Mouse (Mus musculus): ENCODE data around the gene Slc4a1.
"Not testable (repeated sequence)": the region's sequence is repeated elsewhere in the genome, so short reads cannot be mapped to it uniquely, and the experiment has no call there.

Gene Slc4a1

GRCm38 (mm10) chr11:102398007-102398825, 32.2 kb upstream of the Slc4a1 start:
- DNase-seq (ENCODE audit: low spot score): no peak

- DNase-seq (ENCODE audit: low spot score): no peak
Measured at GRCm38 (mm10) chr11:102396671-102397141, 30.7 kb upstream of the Slc4a1 start.

GRCm38 (mm10) chr11:102396263-102396662, 30.3 kb upstream of the Slc4a1 start:
- DNase-seq (ENCODE audit: low spot score): no peak

DNA sequence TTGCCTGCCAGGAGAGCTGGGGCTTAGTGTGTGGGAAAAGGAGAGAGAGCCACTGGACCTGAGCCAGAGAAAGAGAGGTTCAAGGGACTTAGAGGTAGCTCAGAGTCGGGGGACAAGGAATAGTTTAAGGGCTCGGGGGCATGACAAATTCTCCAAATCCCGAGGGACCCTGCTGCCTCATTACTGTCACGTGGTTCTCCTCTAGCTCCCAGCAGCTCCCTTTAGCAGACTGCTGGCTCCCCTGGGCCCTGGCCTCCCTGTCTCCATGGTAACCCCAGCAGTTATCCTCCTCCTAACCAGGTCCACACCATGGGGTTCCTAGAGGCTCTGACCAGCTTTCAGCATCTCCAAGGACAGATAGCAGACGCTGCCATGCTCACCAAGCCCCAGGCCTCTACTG, 29.2 kb upstream of the Slc4a1 start:
- no peak for DNase-seq (ENCODE audit: low spot score)

- DNase-seq (ENCODE audit: low spot score): no peak
Measured at GRCm38 (mm10) chr11:102394421-102395124, 28.6 kb upstream of the Slc4a1 start.

- no peak for DNase-seq (ENCODE audit: low spot score)
Measured at GRCm38 (mm10) chr11:102393719-102394420, 27.9 kb upstream of the Slc4a1 start.

DNA sequence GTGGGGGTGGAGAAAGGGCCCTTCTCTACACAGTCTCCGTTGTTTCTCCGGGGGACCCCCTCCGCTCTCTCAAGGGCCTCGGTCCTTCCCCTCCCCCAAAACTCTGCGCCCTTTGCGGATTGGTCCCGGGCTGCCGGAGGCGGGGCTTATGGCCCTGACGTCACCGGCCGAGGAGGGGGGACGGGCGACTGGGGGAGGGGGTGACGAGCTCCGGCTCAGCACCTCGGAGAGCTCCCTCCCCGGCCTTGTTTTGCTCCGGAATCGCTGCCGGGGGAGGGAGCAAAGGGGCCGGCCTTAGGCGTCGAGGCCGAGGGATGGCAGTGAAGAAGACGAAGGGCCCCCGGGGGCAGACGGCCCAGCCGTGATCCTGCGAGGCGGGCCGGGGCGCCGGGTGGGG, 27.2 kb upstream of the Slc4a1 start, which contains the start of gene Rundc3a:
Rundc3a (plus strand) TSS at position 166 of the 397 bp plus-strand sequence.
- peak; percentile 87 for DNase-seq (ENCODE audit: low spot score)

DNA sequence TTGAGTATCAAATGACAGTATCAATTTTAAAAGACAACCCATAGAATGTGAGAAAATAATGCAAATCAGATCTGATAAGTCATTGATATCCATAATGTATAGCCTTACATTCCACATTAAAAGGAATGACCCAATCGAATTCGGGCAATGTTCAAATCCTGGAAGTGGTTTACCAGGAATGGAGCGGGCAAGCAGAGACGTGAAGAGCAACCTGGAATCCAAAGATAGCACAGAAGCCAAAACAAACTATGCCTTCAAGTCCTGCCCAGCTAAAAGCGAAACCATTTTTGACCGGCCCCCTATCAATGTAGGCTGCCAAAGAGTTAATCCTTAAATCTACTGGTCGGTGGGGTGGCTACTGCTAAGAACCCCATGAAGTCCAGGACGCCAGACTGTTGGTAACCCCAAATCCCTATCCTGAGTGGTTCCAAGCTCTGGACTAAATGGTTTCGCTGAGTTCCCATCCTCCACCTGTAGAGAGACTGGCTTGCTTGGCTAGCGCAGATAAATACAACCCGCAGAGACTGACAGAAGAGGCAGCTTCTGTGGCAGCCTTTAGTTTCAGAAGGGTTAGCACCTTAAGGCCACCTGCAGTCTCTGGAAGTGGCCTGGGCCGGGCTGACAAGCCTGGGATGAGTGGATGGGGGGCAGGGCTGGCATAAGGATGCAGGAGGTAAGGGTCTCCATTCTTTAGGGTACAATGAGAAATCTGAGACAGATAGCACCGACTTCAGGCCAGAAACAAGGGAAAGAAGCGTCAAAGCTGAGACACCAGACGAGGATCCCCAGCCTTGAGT, 26.6 kb upstream of the Slc4a1 start:
- DNase-seq (ENCODE audit: low spot score): no peak

DNA sequence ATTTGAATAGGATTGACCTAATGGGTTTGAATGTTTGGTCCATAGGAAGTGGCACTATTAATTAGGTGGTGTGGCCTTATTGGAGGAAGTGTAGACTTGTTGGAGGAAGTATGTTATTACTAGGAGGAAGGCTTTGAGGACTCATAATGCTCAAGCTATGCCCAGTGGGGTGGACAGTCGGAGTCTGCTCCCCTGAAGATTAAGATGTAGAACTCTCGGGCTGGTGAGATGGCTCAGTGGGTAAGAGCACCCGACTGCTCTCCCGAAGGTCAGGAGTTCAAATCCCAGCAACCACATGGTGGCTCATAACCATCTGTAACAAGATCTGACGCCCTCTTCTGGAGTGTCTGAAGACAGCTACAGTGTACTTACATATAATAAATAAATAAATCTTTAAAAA, 23.4 kb upstream of the Slc4a1 start:
- DNase-seq (ENCODE audit: low spot score): not testable (repeated sequence)

- no peak for DNase-seq (ENCODE audit: low spot score)
Measured at GRCm38 (mm10) chr11:102386121-102386520, 20.1 kb upstream of the Slc4a1 start.

- no peak for DNase-seq (ENCODE audit: low spot score)
Measured at GRCm38 (mm10) chr11:102385075-102385474, 19.1 kb upstream of the Slc4a1 start.

GRCm38 (mm10) chr11:102384418-102384817, 18.4 kb upstream of the Slc4a1 start:
- DNase-seq (ENCODE audit: low spot score): no peak

DNA sequence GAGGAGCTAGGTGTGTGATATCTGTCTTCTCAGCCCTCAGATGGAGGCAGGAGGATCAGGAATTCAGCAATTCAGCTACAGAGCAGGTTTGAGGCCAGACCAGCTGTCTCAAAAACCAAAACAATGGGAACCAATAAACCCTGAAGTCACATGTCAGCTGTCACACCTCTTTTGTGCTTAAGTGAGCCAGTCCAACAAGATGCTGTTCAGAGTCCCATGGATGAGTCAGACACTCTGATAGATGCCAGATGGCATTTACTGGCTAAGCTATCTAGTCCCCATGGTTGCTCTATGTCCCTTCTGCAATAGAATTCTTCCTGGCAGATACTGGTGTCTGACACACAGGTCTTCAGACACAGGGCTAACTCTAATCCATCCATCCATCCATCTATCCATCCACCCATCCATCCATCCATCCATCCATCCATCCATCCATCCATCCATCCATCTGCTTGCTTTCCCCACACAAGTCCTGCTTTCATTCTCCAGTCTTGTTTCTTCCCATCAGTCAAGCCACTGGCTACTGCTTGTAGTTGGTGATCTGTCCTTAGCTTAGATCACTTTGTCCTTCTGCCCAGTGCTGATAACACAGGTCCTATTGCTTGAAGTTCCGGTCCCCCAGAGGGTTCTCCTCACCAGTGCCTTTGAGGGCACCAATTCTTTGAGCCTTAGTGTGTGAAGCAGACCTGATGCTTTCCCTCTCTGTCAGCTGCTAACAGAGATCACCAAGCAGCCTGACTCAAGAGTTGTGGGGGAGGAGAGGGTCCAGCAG, 17.5 kb upstream of the Slc4a1 start:
- no peak for DNase-seq (ENCODE audit: low spot score)

DNA sequence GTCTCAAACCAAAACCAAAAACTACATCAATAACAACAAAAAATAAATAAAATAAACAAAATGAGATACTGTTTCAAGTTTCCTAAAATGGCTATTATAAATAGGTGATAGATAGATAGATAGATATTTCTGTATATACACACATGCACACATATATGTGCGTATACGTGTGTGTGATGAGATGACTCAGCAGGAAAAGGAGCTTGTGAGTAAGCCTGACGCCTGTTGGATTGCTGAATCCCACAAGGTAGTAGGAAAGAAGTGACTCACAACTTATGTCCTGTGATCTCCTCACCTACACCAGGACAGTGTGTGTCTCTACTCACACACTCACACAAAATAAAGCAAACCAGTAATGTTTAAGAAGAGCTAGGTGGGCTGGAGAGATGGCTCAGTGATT, 16.8 kb upstream of the Slc4a1 start:
- DNase-seq (ENCODE audit: low spot score): no peak

GRCm38 (mm10) chr11:102381341-102382100, 15.5 kb upstream of the Slc4a1 start:
- DNase-seq (ENCODE audit: low spot score): no peak

DNA sequence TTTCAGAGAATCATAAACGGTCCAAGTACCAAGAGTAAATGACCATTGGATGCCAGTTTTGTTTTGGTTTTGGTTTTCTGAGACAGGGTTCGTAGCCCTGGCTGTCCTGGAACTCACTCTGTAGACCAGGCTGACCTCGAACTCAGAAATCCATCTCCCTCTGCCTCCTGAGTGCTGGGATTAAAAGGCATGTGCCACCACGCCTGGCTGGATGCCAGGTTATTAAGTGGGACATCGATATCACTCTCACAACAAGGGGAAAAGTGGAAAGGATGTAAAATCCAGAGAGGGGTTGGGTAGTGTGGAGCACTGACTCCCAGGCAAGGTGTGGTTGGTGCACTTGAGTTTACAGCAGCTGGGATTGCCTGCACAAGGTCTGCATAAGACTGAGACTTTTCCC, 14.1 kb upstream of the Slc4a1 start:
- no peak for DNase-seq (ENCODE audit: low spot score)

- DNase-seq (ENCODE audit: low spot score): no peak
Measured at GRCm38 (mm10) chr11:102377186-102377585, 11.2 kb upstream of the Slc4a1 start.

DNA sequence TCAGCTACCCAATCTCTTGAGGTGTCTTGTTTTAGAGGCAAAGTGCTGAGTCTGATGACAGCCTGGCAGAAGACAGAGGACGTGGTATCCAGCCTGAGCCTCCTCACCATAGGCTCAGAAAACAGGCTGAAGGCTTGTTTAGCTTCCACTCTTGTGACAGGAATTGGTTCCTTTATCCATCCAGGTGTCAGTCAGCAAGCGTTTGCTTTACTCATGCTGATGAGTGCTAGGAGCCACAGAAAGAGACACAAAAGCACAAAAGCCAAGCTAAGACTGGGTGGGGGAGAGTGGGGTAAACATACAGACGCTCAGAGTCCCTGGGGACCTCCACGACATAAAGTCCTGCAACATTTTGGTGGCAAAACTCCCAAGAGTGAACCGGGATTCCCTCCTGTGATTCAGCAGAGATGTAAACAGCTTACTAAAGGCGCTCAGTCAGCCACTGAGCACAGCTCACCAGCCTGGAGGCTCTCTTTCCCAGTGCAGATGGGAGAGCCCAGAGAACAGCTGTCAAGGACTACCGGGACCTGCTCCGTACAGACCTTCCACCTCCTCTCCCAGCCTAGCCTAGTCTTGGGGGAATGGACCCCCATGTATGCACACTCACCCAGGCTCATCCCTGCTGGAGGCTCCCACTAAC, 10.3 kb upstream of the Slc4a1 start:
- DNase-seq (ENCODE audit: low spot score): no peak

Data from embryo, embryonic 10 days (tissue).